Mouse (Mus musculus) thymus, adult 2 months (tissue): ENCODE measurements around the gene Eddm3b. TPM values are rescaled to one million over a fixed set of nuclear protein-coding genes. Genes with fewer than 3 reads are reported as not detected.

ENCODE experiments used
- DNase-seq: peaks from one replicate; pipeline ENCODE4 v3.0.0; 2021
- H3K27ac ChIP-seq: fragments of 200-500 bp; 2 replicates; pipeline ENCODE4 v1.5.1; 2012; ENCODE audit warnings: low read length, control low read depth; ENCODE audit not compliant: control insufficient read depth, insufficient read depth
- H3K27me3 ChIP-seq: fragments of 200-500 bp; 2 replicates; pipeline ENCODE4 v1.6.1; 2012; ENCODE audit warnings: mild to moderate bottlenecking, low read length, moderate library complexity, mixed read lengths; ENCODE audit not compliant: control insufficient read depth, insufficient read depth
- H3K36me3 ChIP-seq: fragments of 200-500 bp; 2 replicates; pipeline ENCODE4 v1.6.1; 2012; ENCODE audit warnings: mild to moderate bottlenecking, low read length, moderate library complexity; ENCODE audit not compliant: control insufficient read depth, insufficient read depth
- H3K4me1 ChIP-seq: fragments of 200-500 bp; replicated peaks from 2 replicates; pipeline ENCODE4 v1.6.1; 2012; ENCODE audit warnings: low read length; ENCODE audit not compliant: control insufficient read depth, insufficient read depth
- H3K4me3 ChIP-seq: fragments of 200-500 bp; 2 replicates; pipeline ENCODE4 v1.5.1; 2012; ENCODE audit warnings: mild to moderate bottlenecking, low read length, control low read depth, moderate library complexity; ENCODE audit not compliant: control insufficient read depth, insufficient read depth
- CTCF ChIP-seq: fragments of 200-500 bp; IDR thresholded peaks from 2 replicates; pipeline ENCODE4 v1.5.1; 2012; ENCODE audit warnings: mild to moderate bottlenecking, control low read depth, low read length, moderate library complexity, borderline replicate concordance; ENCODE audit not compliant: control insufficient read depth, poor library complexity, insufficient read depth; ENCODE audit errors: extremely low read depth
- POLR2A ChIP-seq: fragments of 200-500 bp; IDR thresholded peaks from 2 replicates; pipeline ENCODE4 v1.6.1; 2012; ENCODE audit warnings: mild to moderate bottlenecking, low read length, control low read depth, moderate library complexity; ENCODE audit not compliant: control insufficient read depth, poor library complexity, insufficient read depth; ENCODE audit errors: extremely low read depth
- WGBS: fragments of 180-500 bp; shearing (Covaris S2); methylation state at CpG from one replicate; pipeline ENCODE4 v1.1.7; 2018; 5-methylcytosine and 5-hydroxymethylcytosine counted together
- polyA plus RNA-seq: library from polyadenylated mRNA; depleted of rRNA; stranded (reverse); fragments of >200 nt; gene quantifications from 2 replicates; pipeline ENCODE4 v1.2.3, GENCODE M21; 2012

Eddm3b gene
- polyA plus RNA-seq, 1 experiment: not detected

- DNase-seq: peak; percentile 58
- WGBS: 4% methylated on average over 40 of the region's 40 CpGs
- TF ChIP-seq CTCF: no peak
- no peak for TF ChIP-seq POLR2A
- peaks cover 10% of the 10 kb centered on the region for H3K4me1 ChIP-seq
- H3K27me3 ChIP-seq: no peaks in the 10 kb centered on the region; the same call in 1 of the 2 replicates
- no peaks in the 10 kb centered on the region for H3K36me3 ChIP-seq
- H3K27ac ChIP-seq: no peak overlapping the region
- H3K4me3 ChIP-seq: peak overlapping the region; percentile 51
Measured at GRCm38 (mm10) chr14:51082599-51083581, 31.3 kb upstream of the Eddm3b start.

GRCm38 (mm10) chr14:51083805-51084204 lies 30.4 kb upstream of the Eddm3b start:
- no peak for DNase-seq
- no peaks in the 10 kb centered on the region for H3K36me3 ChIP-seq
- no peak overlapping the region for H3K27ac ChIP-seq
- 12% methylated on average over 7 of the region's 7 CpGs for WGBS
- TF ChIP-seq CTCF (no peak), POLR2A (no peak)
- peaks cover 12% of the 10 kb centered on the region for H3K4me1 ChIP-seq
- H3K27me3 ChIP-seq: no peaks in the 10 kb centered on the region; the same call in 1 of the 2 replicates
- no peak overlapping the region for H3K4me3 ChIP-seq

- Histone ChIP-seq H3K27me3 (no peaks in the 10 kb centered on the region; the same call in 1 of the 2 replicates), H3K36me3 (no peaks in the 10 kb centered on the region), H3K4me3 (no peak overlapping the region), H3K4me1 (peaks cover 12% of the 10 kb centered on the region), H3K27ac (no peak overlapping the region)
- DNase-seq: no peak
- TF ChIP-seq POLR2A: no peak
- TF ChIP-seq CTCF: no peak
- 80% methylated on average over 2 of the region's 2 CpGs for WGBS
Measured at GRCm38 (mm10) chr14:51085086-51085485, 29.1 kb upstream of the Eddm3b start.

- no peak for DNase-seq
- no peak for TF ChIP-seq POLR2A
- TF ChIP-seq CTCF: no peak
- Histone ChIP-seq H3K27me3 (no peaks in the 10 kb centered on the region; the same call in 1 of the 2 replicates), H3K27ac (no peak overlapping the region), H3K4me3 (no peak overlapping the region), H3K36me3 (no peaks in the 10 kb centered on the region), H3K4me1 (peaks cover 15% of the 10 kb centered on the region)
- 92% methylated on average over 4 of the region's 4 CpGs for WGBS
Measured at GRCm38 (mm10) chr14:51085911-51086310, 28.3 kb upstream of the Eddm3b start.

DNA sequence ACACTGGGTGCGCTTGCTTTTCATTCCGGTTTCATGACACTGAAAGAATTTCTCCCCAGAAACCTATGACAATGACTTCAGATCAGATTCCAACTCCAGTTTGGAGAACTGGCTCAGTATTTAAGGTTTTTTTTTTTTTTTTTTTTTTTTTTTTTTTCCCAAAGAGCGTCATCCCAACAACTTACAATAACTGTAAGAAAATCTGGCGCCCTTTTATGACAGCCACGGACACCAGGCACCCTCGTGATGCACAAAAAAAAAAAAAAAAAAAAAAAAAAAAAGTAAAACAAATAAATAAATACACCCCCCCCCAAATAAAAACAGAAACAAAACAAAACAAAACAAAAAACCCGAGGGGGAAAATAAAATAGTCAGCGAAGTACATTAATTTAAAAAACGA lies 26.5 kb upstream of the Eddm3b start:
- Histone ChIP-seq H3K4me1 (peaks cover 18% of the 10 kb centered on the region), H3K27ac (no peak overlapping the region), H3K4me3 (no peak overlapping the region)

DNA sequence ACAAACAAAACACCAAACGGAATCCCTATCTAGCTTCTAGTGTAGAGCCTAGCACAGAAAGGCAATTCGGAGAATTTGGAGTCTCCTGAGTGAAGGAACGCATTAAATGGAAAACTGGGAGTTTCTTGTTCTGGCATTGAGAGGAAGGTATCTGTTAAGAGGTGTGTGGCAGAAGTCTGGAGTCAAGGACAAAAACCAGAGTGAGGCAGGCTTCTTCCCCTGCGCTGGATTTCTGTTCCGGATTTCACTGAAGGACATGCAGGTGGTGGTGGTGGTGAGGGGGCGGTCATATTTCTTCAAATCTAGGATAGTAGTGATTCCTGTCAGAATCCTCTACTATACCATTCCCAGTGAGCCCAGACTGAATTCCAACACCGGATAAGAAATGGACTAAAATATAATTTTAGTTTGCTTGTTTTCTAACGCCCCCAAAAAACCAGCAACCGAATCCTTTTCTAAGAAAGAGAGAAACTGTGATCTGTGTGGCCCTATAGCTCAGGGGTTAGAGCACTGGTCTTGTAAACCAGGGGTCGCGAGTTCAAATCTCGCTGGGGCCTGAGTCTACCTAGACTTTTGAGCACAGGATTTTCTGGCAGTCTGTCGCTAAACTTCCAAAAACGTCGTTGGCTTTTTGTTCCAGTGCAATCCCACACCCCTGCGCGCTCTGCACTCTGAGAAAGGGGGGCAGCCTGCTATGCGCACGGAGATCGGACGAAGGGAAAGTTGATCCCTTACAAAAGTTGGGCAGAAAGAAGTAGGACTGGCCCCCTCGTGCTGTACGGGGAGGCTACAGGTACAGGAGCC lies 25.9 kb upstream of the Eddm3b start:
- DNase-seq: peak; percentile 82
- TF ChIP-seq CTCF (no peak), POLR2A (no peak)
- WGBS: 4% methylated on average over 23 of the region's 23 CpGs

More for the DNA sequence above, 26.5 kb upstream of the Eddm3b start:
- DNase-seq: no peak
- 44% methylated on average over 9 of the region's 9 CpGs for WGBS
- no peak for TF ChIP-seq CTCF
- no peaks in the 10 kb centered on the region; the same call in 1 of the 2 replicates for H3K27me3 ChIP-seq
- H3K36me3 ChIP-seq: no peaks in the 10 kb centered on the region

More for the DNA sequence above, 25.9 kb upstream of the Eddm3b start:
- H3K4me3 ChIP-seq: peak overlapping the region; percentile 79
- H3K27ac ChIP-seq: peak overlapping the region; percentile 20
- no peaks in the 10 kb centered on the region; the same call in 1 of the 2 replicates for H3K27me3 ChIP-seq
- H3K4me1 ChIP-seq: peaks cover 13% of the 10 kb centered on the region
- H3K36me3 ChIP-seq: no peaks in the 10 kb centered on the region
